Mouse (Mus musculus): Measurements from ENCODE around the gene Lhfpl5.

DNA sequence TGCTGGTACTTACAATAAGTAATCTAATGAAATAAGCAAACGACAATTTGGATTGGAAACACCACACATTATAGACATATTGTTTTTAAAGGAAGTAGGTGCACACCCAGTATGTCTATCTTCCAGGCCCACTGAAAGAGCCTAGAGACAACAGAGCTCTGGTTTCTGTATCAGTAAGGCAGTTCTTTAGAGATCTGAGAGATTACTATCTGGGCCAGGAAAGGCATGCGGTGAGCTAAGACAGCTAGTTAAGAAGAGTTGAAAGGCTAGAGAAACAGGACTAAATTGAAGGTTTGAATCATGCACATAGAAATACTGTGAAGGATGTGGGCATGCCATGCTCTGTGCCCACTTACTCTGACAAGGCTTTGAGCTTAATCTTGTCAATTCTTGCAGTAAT lies 37.2 kb downstream of the Lhfpl5 start:
- TF ChIP-seq POLR2A (IDR thresholded peaks at IDR 0.05; ENCODE audit: borderline replicate concordance, insufficient read depth, low read length), result no peak
- TF ChIP-seq CTCF (IDR thresholded peaks at IDR 0.05; ENCODE audit: borderline replicate concordance, insufficient read depth, low read depth, low read length), result no peak
